Mouse (Mus musculus): ENCODE data around the gene Zfp362. TPM values are rescaled to one million over a fixed set of nuclear protein-coding genes. Genes with fewer than 3 reads are reported as not detected.

The Zfp362 gene
- polyA plus RNA-seq, 1 experiment from 2014 or later, result 23.5 TPM

DNA sequence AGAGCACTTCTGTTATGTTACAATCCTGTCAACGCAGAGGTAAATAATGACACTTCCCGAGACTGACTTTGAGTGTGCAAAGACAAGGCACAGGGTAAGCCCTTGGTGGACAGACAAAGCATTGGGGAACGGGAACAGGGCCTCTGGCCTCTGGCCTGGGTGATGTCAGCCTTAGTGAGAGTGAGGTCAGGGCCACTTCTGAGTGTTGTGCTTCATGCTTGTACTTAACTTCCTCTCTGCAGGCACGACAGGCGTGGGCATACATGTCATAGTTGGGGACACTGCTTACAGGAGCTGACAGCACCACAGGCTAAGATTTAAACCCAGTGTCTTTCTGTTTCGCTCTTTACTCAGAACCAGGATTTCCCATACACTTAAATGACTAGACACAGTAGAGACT lies 72.3 kb downstream of the Zfp362 start:
- Histone ChIP-seq H3K9ac (no peak overlapping the region), H3K36me3 (0 out of 2 replicates have a peak, but pooled peaks cover 3% of the 10 kb centered on the region), H3K4me2 (replicated peaks) (peak overlapping the region; percentile 15; the same call in 1 of the 2 replicates), H3K27me3 (replicated peaks) (no peaks in the 10 kb centered on the region), H3K9me3 (no peaks in the 10 kb centered on the region), H3K4me1 (replicated peaks) (peaks cover 70% of the 10 kb centered on the region), H3K27ac (peak overlapping the region; percentile 57), H3K4me3 (replicated peaks) (no peak overlapping the region)
- 35% methylated on average over 6 of the region's 6 CpGs for WGBS
- no peak for ATAC-seq

- Histone ChIP-seq H3K27ac (no peak overlapping the region), H3K4me3 (replicated peaks) (no peak overlapping the region), H3K36me3 (0 out of 2 replicates have a peak, but pooled peaks cover under 1% of the 10 kb centered on the region), H3K9me3 (no peaks in the 10 kb centered on the region), H3K4me2 (replicated peaks) (no peak overlapping the region), H3K4me1 (replicated peaks) (peaks cover 64% of the 10 kb centered on the region), H3K9ac (no peak overlapping the region), H3K27me3 (replicated peaks) (no peaks in the 10 kb centered on the region)
- no peak for ATAC-seq
- WGBS, result 41% methylated on average over 5 of the region's 5 CpGs
Observed at GRCm38 (mm10) chr4:128732794-128733193, 73.1 kb downstream of the Zfp362 start.

DNA sequence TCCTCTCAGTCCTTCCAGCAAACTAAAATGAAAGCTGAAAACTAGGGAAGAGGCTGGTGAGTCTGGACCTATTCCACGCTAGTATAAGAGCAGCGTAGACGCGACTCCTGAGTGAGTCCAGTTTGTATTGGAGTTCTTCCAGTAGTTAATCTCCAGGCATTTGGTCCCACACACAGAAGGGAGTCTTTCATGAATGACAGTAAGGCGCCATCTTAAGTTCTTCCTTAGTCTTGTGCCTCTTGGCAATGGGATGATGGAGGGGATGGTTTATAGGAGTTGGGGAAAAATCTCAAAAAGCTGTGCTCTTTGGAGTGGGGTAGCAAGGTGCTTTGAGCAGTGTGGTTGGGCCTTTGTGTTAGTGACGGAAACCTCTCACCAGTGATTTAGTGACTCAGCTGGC lies 75.6 kb downstream of the Zfp362 start:
- WGBS, result 64% methylated on average over 6 of the region's 6 CpGs
- Histone ChIP-seq H3K4me1 (replicated peaks) (peaks cover 43% of the 10 kb centered on the region), H3K9ac (no peak overlapping the region)

GRCm38 (mm10) chr4:128729709-128730037 lies 76.2 kb downstream of the Zfp362 start:
- H3K27me3 ChIP-seq (replicated peaks), result no peaks in the 10 kb centered on the region
- ATAC-seq, result no peak
- peak overlapping the region; percentile 66 for H3K4me2 ChIP-seq (replicated peaks)
- H3K9me3 ChIP-seq, result no peaks in the 10 kb centered on the region
- H3K27ac ChIP-seq, result peak overlapping the region; percentile 85; the same call in 1 of the 2 replicates
- H3K36me3 ChIP-seq, result no peaks in the 10 kb centered on the region
- 17% methylated on average over 5 of the region's 5 CpGs for WGBS
- peaks cover 37% of the 10 kb centered on the region for H3K4me1 ChIP-seq (replicated peaks)
- peak overlapping the region; percentile 82 for H3K4me3 ChIP-seq (replicated peaks)
- H3K9ac ChIP-seq, result peak overlapping the region; percentile 87

More for the DNA sequence above, 75.6 kb downstream of the Zfp362 start:
- Histone ChIP-seq H3K27me3 (replicated peaks) (no peaks in the 10 kb centered on the region), H3K4me2 (replicated peaks) (peak overlapping the region; percentile 66), H3K4me3 (replicated peaks) (no peak overlapping the region), H3K36me3 (no peaks in the 10 kb centered on the region), H3K9me3 (no peaks in the 10 kb centered on the region), H3K27ac (0 out of 2 replicates have a peak overlapping the region, but pooled peaks have one; percentile 85)
- ATAC-seq, result no peak

DNA sequence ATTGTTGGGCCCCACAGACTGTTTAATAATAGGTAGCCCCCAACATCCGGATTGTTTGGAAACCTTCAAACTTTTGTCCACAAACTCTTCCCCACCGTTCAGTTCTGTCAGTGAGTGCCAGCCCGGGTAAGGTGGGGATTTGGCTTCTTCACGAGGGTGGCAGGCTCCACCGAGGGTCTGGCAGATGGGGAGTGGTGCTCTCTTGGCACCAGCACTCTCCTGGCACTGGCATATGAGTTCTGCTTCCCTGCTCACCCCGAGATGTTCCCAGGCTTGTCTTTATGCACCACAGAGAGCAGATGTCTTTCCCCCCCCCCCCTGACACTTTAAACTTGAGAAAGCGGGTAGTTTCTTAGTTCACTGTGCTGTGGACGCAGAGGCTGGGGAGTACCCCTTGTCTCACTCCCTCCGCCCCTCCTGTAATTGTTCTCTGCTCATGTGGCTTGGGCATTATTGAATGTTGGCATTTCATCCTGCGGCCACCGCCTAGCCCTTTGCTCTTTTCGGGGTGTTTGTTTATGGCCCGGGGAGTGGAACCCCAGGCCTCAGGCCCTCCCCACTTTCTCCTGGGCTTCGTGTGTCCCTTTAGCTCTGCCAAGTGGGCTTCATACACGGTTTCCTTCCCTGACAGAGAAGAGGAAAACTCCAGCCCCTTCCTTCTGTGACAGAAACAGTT lies 76.7 kb downstream of the Zfp362 start:
- Histone ChIP-seq H3K4me1 (replicated peaks) (peaks cover 32% of the 10 kb centered on the region), H3K9ac (peak overlapping the region; percentile 87), H3K27me3 (replicated peaks) (no peaks in the 10 kb centered on the region), H3K9me3 (no peaks in the 10 kb centered on the region), H3K4me3 (replicated peaks) (peak overlapping the region; percentile 82), H3K27ac (peak overlapping the region; percentile 85), H3K4me2 (replicated peaks) (peak overlapping the region; percentile 66), H3K36me3 (no peaks in the 10 kb centered on the region)
- 15% methylated on average over 15 of the region's 15 CpGs for WGBS
- no peak for ATAC-seq

- under 1% methylated on average over 5 of the region's 5 CpGs for WGBS
- Histone ChIP-seq H3K9ac (peak overlapping the region; percentile 87), H3K4me3 (replicated peaks) (peak overlapping the region; percentile 82), H3K4me1 (replicated peaks) (peaks cover 25% of the 10 kb centered on the region), H3K27me3 (replicated peaks) (no peaks in the 10 kb centered on the region), H3K36me3 (no peaks in the 10 kb centered on the region), H3K27ac (peak overlapping the region; percentile 85), H3K4me2 (replicated peaks) (peak overlapping the region; percentile 66), H3K9me3 (no peaks in the 10 kb centered on the region)
- no peak for ATAC-seq
Observed at GRCm38 (mm10) chr4:128728431-128728851, 77.4 kb downstream of the Zfp362 start.

DNA sequence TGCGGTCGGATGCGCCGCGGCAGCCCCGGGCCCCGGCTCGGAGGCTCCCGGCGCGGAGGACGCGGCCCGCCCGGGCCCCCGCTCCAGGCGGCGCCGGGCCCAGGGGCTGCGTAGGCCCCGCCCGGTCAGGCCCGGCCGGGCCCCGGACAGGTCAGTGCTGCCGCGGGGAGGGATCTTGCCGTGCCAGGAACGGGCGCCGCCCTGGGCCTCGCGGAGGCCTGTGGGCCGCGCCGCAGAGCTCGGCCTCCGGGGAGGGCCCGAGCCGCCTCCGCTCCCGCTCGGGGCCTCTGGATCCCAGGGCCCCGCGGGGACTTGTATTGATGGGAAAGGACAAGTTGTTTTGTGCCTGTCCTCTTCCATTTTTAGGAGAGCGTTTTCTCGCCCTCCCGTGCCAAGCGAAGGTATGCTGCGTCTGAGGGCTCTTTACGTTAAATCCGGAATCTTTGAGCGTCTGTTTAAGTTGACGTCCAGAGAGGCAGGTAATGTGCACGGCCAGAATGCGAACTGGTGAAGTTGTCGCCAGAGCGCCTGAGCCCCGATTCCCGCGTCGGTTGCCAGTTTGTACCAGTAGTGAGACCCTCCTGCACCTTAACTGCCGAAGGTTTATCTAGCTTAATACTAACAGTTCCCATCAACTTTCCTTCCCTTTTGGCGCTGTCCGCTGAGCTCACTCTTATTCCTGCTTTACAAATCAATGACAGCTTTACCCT lies 78.0 kb downstream of the Zfp362 start:
- Histone ChIP-seq H3K4me2 (replicated peaks) (peak overlapping the region; percentile 66), H3K36me3 (no peaks in the 10 kb centered on the region), H3K27me3 (replicated peaks) (no peaks in the 10 kb centered on the region), H3K4me1 (replicated peaks) (peaks cover 21% of the 10 kb centered on the region), H3K4me3 (replicated peaks) (peak overlapping the region; percentile 82), H3K9ac (peak overlapping the region; percentile 87), H3K9me3 (no peaks in the 10 kb centered on the region), H3K27ac (peak overlapping the region; percentile 85)
- under 1% methylated on average over 65 of the region's 65 CpGs for WGBS
- ATAC-seq, result peak; percentile 93

- Histone ChIP-seq H3K27me3 (replicated peaks) (no peaks in the 10 kb centered on the region), H3K9ac (peak overlapping the region; percentile 87), H3K9me3 (no peaks in the 10 kb centered on the region), H3K36me3 (no peaks in the 10 kb centered on the region), H3K27ac (peak overlapping the region; percentile 85), H3K4me1 (replicated peaks) (peaks cover 21% of the 10 kb centered on the region), H3K4me3 (replicated peaks) (peak overlapping the region; percentile 82), H3K4me2 (replicated peaks) (peak overlapping the region; percentile 66)
- 3% methylated on average over 56 of the region's 68 CpGs for WGBS
- ATAC-seq, result peak; percentile 97
Observed at GRCm38 (mm10) chr4:128727019-128727720, 78.7 kb downstream of the Zfp362 start.

DNA sequence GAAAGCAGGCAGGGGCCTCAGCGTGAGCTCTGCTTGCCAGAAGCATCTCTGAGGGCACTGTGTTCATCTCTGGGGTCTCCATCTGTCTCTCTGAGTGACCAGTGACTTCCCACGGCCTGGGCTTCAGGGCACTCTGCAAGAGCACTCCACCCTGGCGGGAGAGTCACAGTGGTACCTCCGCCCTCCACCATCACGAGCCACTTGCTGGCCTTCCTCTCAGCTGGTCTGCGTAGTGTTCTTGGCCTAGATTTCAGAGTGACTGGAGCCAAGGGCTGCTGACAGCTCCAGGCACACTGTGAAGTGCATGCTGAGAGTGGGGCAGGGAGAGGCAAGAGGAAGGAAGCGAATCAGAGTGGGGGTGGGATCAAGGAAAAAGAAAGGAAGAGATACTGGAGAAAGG lies 81.8 kb downstream of the Zfp362 start:
- peaks cover 20% of the 10 kb centered on the region for H3K4me1 ChIP-seq (replicated peaks)
- H3K27ac ChIP-seq, result no peak overlapping the region
- no peaks in the 10 kb centered on the region for H3K27me3 ChIP-seq (replicated peaks)
- H3K9ac ChIP-seq, result no peak overlapping the region
- H3K4me3 ChIP-seq (replicated peaks), result no peak overlapping the region
- H3K9me3 ChIP-seq, result no peaks in the 10 kb centered on the region
- H3K36me3 ChIP-seq, result no peaks in the 10 kb centered on the region
- no peak overlapping the region for H3K4me2 ChIP-seq (replicated peaks)
- 74% methylated on average over 7 of the region's 7 CpGs for WGBS
- ATAC-seq, result no peak

DNA sequence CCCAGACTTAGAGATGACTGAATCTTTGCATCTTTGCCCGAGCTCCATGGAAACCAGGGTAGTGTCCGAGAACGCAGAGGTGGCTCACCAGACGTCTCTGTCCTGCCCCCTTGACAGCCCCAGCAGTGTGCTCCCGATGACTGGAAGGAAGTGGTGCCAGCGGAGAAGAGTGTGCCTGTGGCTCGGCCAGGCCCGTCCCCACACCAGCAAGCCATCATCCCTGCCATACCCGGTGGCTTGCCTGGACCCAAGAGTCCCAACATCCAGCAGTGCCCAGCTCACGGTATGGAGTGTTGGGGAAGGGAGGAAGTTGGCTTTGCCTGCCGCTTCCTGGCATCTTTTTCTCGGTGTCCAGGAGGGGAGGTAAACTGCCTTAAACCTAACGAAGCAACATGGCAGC lies 82.4 kb downstream of the Zfp362 start:
- WGBS, result 85% methylated on average over 13 of the region's 13 CpGs
- Histone ChIP-seq H3K9ac (no peak overlapping the region), H3K4me2 (replicated peaks) (no peak overlapping the region), H3K27me3 (replicated peaks) (no peaks in the 10 kb centered on the region), H3K4me1 (replicated peaks) (peaks cover 13% of the 10 kb centered on the region), H3K9me3 (no peaks in the 10 kb centered on the region), H3K4me3 (replicated peaks) (no peak overlapping the region), H3K36me3 (no peaks in the 10 kb centered on the region), H3K27ac (no peak overlapping the region)
- no peak for ATAC-seq
